In the genomic region with DNA sequence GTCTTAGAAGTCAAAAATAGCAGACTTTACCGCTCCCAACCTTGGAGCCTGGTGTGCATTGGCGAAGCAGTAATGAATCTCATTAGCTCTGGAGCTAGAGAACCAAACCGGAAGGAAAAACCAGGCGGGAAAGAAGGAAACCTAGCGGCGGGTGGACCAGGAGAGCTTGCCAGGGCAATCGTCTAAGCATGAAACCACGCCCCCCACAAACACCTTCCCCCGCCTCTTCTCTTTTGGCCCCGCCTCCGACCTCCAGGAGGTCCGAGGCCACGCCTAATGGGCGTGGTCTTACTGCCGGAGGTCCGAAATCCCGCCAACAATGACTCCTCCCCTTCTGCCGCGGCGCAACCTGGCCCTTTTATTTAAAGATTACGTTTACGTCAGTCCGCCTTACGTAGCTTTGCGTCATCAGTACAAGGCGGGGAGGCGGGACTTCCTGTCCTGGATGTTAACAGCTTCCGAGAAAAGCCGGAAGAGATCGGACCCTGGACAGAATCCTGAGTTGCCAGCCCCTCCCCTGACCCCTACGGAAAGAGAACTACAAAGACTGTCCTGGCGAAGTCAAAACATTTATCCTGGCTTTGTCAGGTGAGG, we compare ENCODE assay signal across 8 mouse cellular contexts. TPM values are rescaled to one million over a fixed set of nuclear protein-coding genes. Genes with fewer than 3 reads are reported as not detected.
DNase-seq lines count a peak whose midpoint lies in the region; ATAC-seq lines count a peak whose summit lies in the region.

A gene (plus strand): TSS at position 431 of the 594 bp plus-strand sequence.

- under 1% methylated on average over 32 of the region's 32 CpGs for WGBS in hindbrain, embryonic 16.5 days
- under 1% methylated on average over 31 of the region's 32 CpGs for WGBS in macrophage (ENCODE audit: missing documents)

- H3K4me2 ChIP-seq in hindbrain, embryonic 16.5 days (ENCODE audit: low read length): peak within 1 kb of the TSS; percentile 82

- H3K4me3 ChIP-seq in hindbrain, embryonic 16.5 days (ENCODE audit: low read length): peak within 1 kb of the TSS; percentile 75
- peak within 1 kb of the TSS; percentile 98 for H3K4me3 ChIP-seq in macrophage (ENCODE audit: inconsistent target)

- peaks cover 23% of the 10 kb centered on the region for H3K79me2 ChIP-seq in macrophage (ENCODE audit: inconsistent target)

- no peaks in the 10 kb centered on the region for H3K9me3 ChIP-seq in hindbrain, embryonic 16.5 days (ENCODE audit: control insufficient read depth, low read length)

- peak within 1 kb of the TSS; percentile 75 for H3K9ac ChIP-seq in hindbrain, embryonic 16.5 days (ENCODE audit: low read depth, low read length)

- peaks cover 14% of the 10 kb centered on the region for H3K4me1 ChIP-seq in hindbrain, embryonic 16.5 days (ENCODE audit: control insufficient read depth, insufficient read depth, low read depth, low read length)

- H3K36me3 ChIP-seq in hindbrain, embryonic 16.5 days (ENCODE audit: control insufficient read depth, insufficient read depth, low read length): peaks cover 11% of the 10 kb centered on the region; the same call in 1 of the 2 replicates
- H3K36me3 ChIP-seq in macrophage (ENCODE audit: inconsistent target): peaks cover 11% of the 10 kb centered on the region

- no peaks in the 10 kb centered on the region for H3K27me3 ChIP-seq in hindbrain, embryonic 16.5 days (replicated peaks; ENCODE audit: control insufficient read depth, insufficient read depth, low read length)

- peak; percentile 100 for DNase-seq in WW6 (ENCODE audit: low read depth, low spot score)
- DNase-seq in cerebellum, postnatal 4 days (ENCODE audit: low spot score in 2 of 2): peak; percentile 85 to 92
- DNase-seq in gastrocnemius, adult 18-20 months (ENCODE audit: low spot score): peak; percentile 97
- DNase-seq in left cerebral cortex, adult 18-20 months (ENCODE audit: low spot score in 2 of 2): peak; percentile 95 to 96
- DNase-seq in right cerebral cortex, adult 18-20 months: peak; percentile 97
- DNase-seq in urinary bladder, postnatal 10 days (ENCODE audit: low spot score): peak; percentile 80

- peak; percentile 92 for ATAC-seq in hindbrain, embryonic 16.5 days

- H3K27ac ChIP-seq in hindbrain, embryonic 16.5 days (ENCODE audit: low read depth, low read length): peak within 1 kb of the TSS; percentile 86
- H3K27ac ChIP-seq in macrophage: peak within 1 kb of the TSS; percentile 80

RNA-seq across cellular contexts. Expression of the gene that starts here (rescaled TPM):
- total RNA-seq in gastrocnemius, adult 18-20 months (2021): 10 to 100 TPM; 14.6 to 15.8 TPM
- polyA plus RNA-seq in hindbrain, embryonic 16.5 days (2015; fragmentation: Nextera tagmentation; extraction: Ambion mirVana): 81.6 and 85.0 TPM in 2 replicates
- total RNA-seq in left cerebral cortex, adult 18-20 months (2021): 10 to 100 TPM; 65.1 to 71.0 TPM
- 10 to 100 TPM in 25 of 26 experiments, 1 to 10 TPM in 1; 6.5 to 31.2 (median 20.5) TPM for total RNA-seq in macrophage (2018; cell fraction: chromatin; rRNA removed)
- total RNA-seq in macrophage (2018; cell fraction: cytosol; rRNA removed): 10 to 100 TPM; 30.1 to 49.7 (median 43.3) TPM
- 10 to 100 TPM; 18.7 to 61.6 (median 41.7) TPM for total RNA-seq in macrophage (2018; cell fraction: nucleus; rRNA removed)
- polyA plus RNA-seq in macrophage (2018): 30.1 to 47.5 TPM (median 30.9 TPM) in 3 replicates

Comparison
In these comparisons a context has a peak if more than half of its experiments do, and no peak if none do; other contexts are left out.
1. Peak in every context shown above with its lines: DNase-seq, ATAC-seq, H3K4me3 ChIP-seq and H3K27ac ChIP-seq.